Mouse (Mus musculus) frontal cortex, adult (tissue): Measurements from ENCODE around the gene Ptprz1.
"Not testable (repeated sequence)": the region's sequence is repeated elsewhere in the genome, so short reads cannot be mapped to it uniquely, and the experiment has no call there.

ENCODE experiments used
- ATAC-seq: cut with Nextera tagmentation; 2 replicates; pipeline ENCODE4 v1.9.2; 2017; ENCODE audit warnings: mild to moderate bottlenecking, moderate library complexity, mixed read lengths; ENCODE audit not compliant: low TSS enrichment

The Ptprz1 gene

GRCm38 (mm10) chr6:23003152-23003551, 127.8 kb downstream of the Ptprz1 start:
- ATAC-seq = no peak

- ATAC-seq = no peak
Measured at GRCm38 (mm10) chr6:23014988-23015613, 139.8 kb downstream of the Ptprz1 start.

GRCm38 (mm10) chr6:23028251-23028650, 152.9 kb downstream of the Ptprz1 start:
- no peak for ATAC-seq

GRCm38 (mm10) chr6:23048836-23049235, 173.5 kb downstream of the Ptprz1 start:
- no peak for ATAC-seq

- ATAC-seq = no peak
Measured at GRCm38 (mm10) chr6:23055734-23056133, 180.4 kb downstream of the Ptprz1 start.

GRCm38 (mm10) chr6:23076060-23076459, 200.8 kb downstream of the Ptprz1 start:
- no peak for ATAC-seq

GRCm38 (mm10) chr6:23078273-23078672, 203.0 kb downstream of the Ptprz1 start:
- no peak for ATAC-seq

GRCm38 (mm10) chr6:23079991-23080680, 204.8 kb downstream of the Ptprz1 start:
- ATAC-seq = no peak

- ATAC-seq = no peak
Measured at GRCm38 (mm10) chr6:23084587-23085421, 209.5 kb downstream of the Ptprz1 start.

GRCm38 (mm10) chr6:23089292-23089691, 214.0 kb downstream of the Ptprz1 start:
- ATAC-seq = not testable (repeated sequence)

- ATAC-seq = not testable (repeated sequence)
Measured at GRCm38 (mm10) chr6:23090346-23091055, 215.2 kb downstream of the Ptprz1 start.
